Mouse (Mus musculus) MEL (cell line): ENCODE results near the gene Fam169b. TPM values are rescaled to one million over a fixed set of nuclear protein-coding genes. Genes with fewer than 3 reads are reported as not detected.

Experiments
- DNase-seq: peaks from one replicate; pipeline ENCODE4 v3.0.0; 2011; ENCODE audit warnings: low read depth, low spot score
- H3K27ac ChIP-seq: 2 replicates; pipeline ENCODE4 v1.5.1; 2012; ENCODE audit warnings: low read depth, mild to moderate bottlenecking, control low read depth, low read length, moderate library complexity; ENCODE audit not compliant: control insufficient read depth
- H3K27me3 ChIP-seq, 2 experiments: fragments of 150-350 bp in 1 of 2; sonication (generic) in 1 of 2; 2 replicates each; pipeline ENCODE4 v1.6.1; 2012; ENCODE audit warnings: low read length in 2 of 2, mild to moderate bottlenecking in 2 of 2, improper control_type of control experiment in 1 of 2, moderate library complexity in 1 of 2; ENCODE audit not compliant: insufficient read depth in 2 of 2, control insufficient read depth in 1 of 2
- H3K36me3 ChIP-seq, 2 experiments: 2 replicates each; pipeline ENCODE4 v1.6.1; 2012 to 2014; ENCODE audit warnings: low read length in 2 of 2, improper control_type of control experiment in 1 of 2, inconsistent platforms in 1 of 2, mild to moderate bottlenecking in 1 of 2; ENCODE audit not compliant: insufficient read depth in 2 of 2, control insufficient read depth in 1 of 2
- H3K4me1 ChIP-seq, 2 experiments: fragments of 150-350 bp in 1 of 2; sonication (generic) in 1 of 2; 2 replicates each; pipeline ENCODE4 v1.6.1; 2012; ENCODE audit warnings: low read length in 2 of 2, improper control_type of control experiment in 1 of 2, mild to moderate bottlenecking in 1 of 2; ENCODE audit not compliant: insufficient read depth in 2 of 2, control insufficient read depth in 1 of 2
- H3K4me3 ChIP-seq, 2 experiments: fragments of 150-350 bp in 1 of 2; sonication (generic) in 1 of 2; 2 replicates each; pipeline ENCODE4 v1.5.1; 2012; ENCODE audit warnings: low read depth in 2 of 2, low read length in 2 of 2, mild to moderate bottlenecking in 2 of 2, moderate library complexity in 2 of 2, control low read depth in 1 of 2, improper control_type of control experiment in 1 of 2; ENCODE audit not compliant: control insufficient read depth in 1 of 2, insufficient read depth in 1 of 2
- H3K79me2 ChIP-seq: 2 replicates; pipeline ENCODE4 v1.6.1; 2012; ENCODE audit warnings: mild to moderate bottlenecking, low read length, moderate library complexity; ENCODE audit not compliant: control insufficient read depth, poor library complexity, insufficient read depth
- H3K9ac ChIP-seq: 2 replicates; pipeline ENCODE4 v1.6.1; 2012; ENCODE audit warnings: low read depth, mild to moderate bottlenecking, control low read depth, low read length, moderate library complexity; ENCODE audit not compliant: control insufficient read depth, poor library complexity, severe bottlenecking
- H3K9me3 ChIP-seq: fragments of 150-350 bp; sonication (generic); replicated peaks from 2 replicates; pipeline ENCODE4 v1.6.1; 2012; ENCODE audit warnings: mild to moderate bottlenecking, low read length, improper control_type of control experiment, moderate library complexity; ENCODE audit not compliant: insufficient read depth
- BHLHE40 ChIP-seq: IDR thresholded peaks from 2 replicates; pipeline ENCODE4 v1.6.1; 2012; ENCODE audit warnings: low read depth, mild to moderate bottlenecking, inconsistent platforms, low read length, improper control_type of control experiment, borderline replicate concordance
- CHD1 ChIP-seq: IDR thresholded peaks from 2 replicates; pipeline ENCODE4 v1.6.1; 2012; ENCODE audit warnings: low read depth, mild to moderate bottlenecking, inconsistent platforms, low read length, improper control_type of control experiment
- CTCF ChIP-seq, 3 experiments: IDR thresholded peaks in 2 of 3; conservative IDR thresholded peaks in 1 of 3; 2 replicates each; pipeline ENCODE4 v1.5.1; 2011 to 2012; ENCODE audit warnings: low read length in 3 of 3, low read depth in 2 of 3, mild to moderate bottlenecking in 2 of 3, improper control_type of control experiment in 1 of 3, inconsistent platforms in 1 of 3, mixed read lengths in 1 of 3, moderate library complexity in 1 of 3; ENCODE audit not compliant: control insufficient read depth in 1 of 3, insufficient read depth in 1 of 3, poor library complexity in 1 of 3, severe bottlenecking in 1 of 3
- E2F4 ChIP-seq: IDR thresholded peaks from 2 replicates; pipeline ENCODE4 v1.6.1; 2011; ENCODE audit warnings: low read depth, low read length, improper control_type of control experiment, borderline replicate concordance
- ELF1 ChIP-seq: IDR thresholded peaks from 2 replicates; pipeline ENCODE4 v1.6.1; 2014; ENCODE audit warnings: low read depth, mild to moderate bottlenecking, inconsistent platforms, low read length, improper control_type of control experiment, moderate library complexity
- EP300 ChIP-seq, 2 experiments: IDR thresholded peaks; 2 replicates each; pipeline ENCODE4 v1.6.1; 2011; ENCODE audit warnings: improper control_type of control experiment in 2 of 2, low read length in 2 of 2, low read depth in 1 of 2, mild to moderate bottlenecking in 1 of 2
- HCFC1 ChIP-seq: IDR thresholded peaks from 2 replicates; pipeline ENCODE4 v1.6.1; 2012; ENCODE audit warnings: low read depth, mild to moderate bottlenecking, inconsistent platforms, low read length, improper control_type of control experiment, moderate library complexity
- JUND ChIP-seq: IDR thresholded peaks from 2 replicates; pipeline ENCODE4 v1.6.1; 2011; ENCODE audit warnings: low read depth, mild to moderate bottlenecking, improper control_type of control experiment, low read length
- MAX ChIP-seq: IDR thresholded peaks from 2 replicates; pipeline ENCODE4 v1.6.1; 2011; ENCODE audit warnings: low read length, improper control_type of control experiment
- MAZ ChIP-seq: IDR thresholded peaks from 2 replicates; pipeline ENCODE4 v1.6.1; 2012; ENCODE audit warnings: low read depth, mild to moderate bottlenecking, inconsistent platforms, low read length, improper control_type of control experiment
- MEF2A ChIP-seq: IDR thresholded peaks from 2 replicates; pipeline ENCODE4 v1.6.1; 2014; ENCODE audit warnings: low read depth, mild to moderate bottlenecking, inconsistent platforms, low read length, improper control_type of control experiment; ENCODE audit not compliant: poor library complexity, insufficient replicate concordance, severe bottlenecking; ENCODE audit errors: extremely low read depth
- MYB ChIP-seq: IDR thresholded peaks from 2 replicates; pipeline ENCODE4 v1.6.1; 2011; ENCODE audit warnings: mild to moderate bottlenecking, low read depth, low read length, improper control_type of control experiment
- MYC ChIP-seq: IDR thresholded peaks from 2 replicates; pipeline ENCODE4 v1.6.1; 2011; ENCODE audit warnings: low read depth, mild to moderate bottlenecking, low read length, improper control_type of control experiment, moderate library complexity
- NELFE ChIP-seq: IDR thresholded peaks from 2 replicates; pipeline ENCODE4 v1.6.1; 2011; ENCODE audit warnings: low read depth, low read length, improper control_type of control experiment
- NRF1 ChIP-seq: IDR thresholded peaks from 2 replicates; pipeline ENCODE4 v1.6.1; 2014; ENCODE audit warnings: low read depth, mild to moderate bottlenecking, inconsistent platforms, low read length, improper control_type of control experiment, moderate library complexity; ENCODE audit not compliant: poor library complexity, insufficient read depth, severe bottlenecking
- POLR2AphosphoS5 ChIP-seq: IDR thresholded peaks from 2 replicates; pipeline ENCODE4 v1.6.1; 2012; ENCODE audit warnings: low read depth, borderline replicate concordance, mild to moderate bottlenecking, inconsistent platforms, low read length, moderate library complexity, mixed read lengths
- RCOR1 ChIP-seq: IDR thresholded peaks from 2 replicates; pipeline ENCODE4 v1.6.1; 2012; ENCODE audit warnings: low read depth, mild to moderate bottlenecking, inconsistent platforms, low read length, improper control_type of control experiment
- SIN3A ChIP-seq: IDR thresholded peaks from 2 replicates; pipeline ENCODE4 v1.6.1; 2012; ENCODE audit warnings: low read length, improper control_type of control experiment, inconsistent platforms
- USF1 ChIP-seq: IDR thresholded peaks from 2 replicates; pipeline ENCODE4 v1.6.1; 2014; ENCODE audit warnings: low read depth, mild to moderate bottlenecking, inconsistent platforms, low read length, improper control_type of control experiment, moderate library complexity
- ZMIZ1 ChIP-seq: IDR thresholded peaks from 2 replicates; pipeline ENCODE4 v1.6.1; 2012; ENCODE audit warnings: low read depth, mild to moderate bottlenecking, inconsistent platforms, low read length, improper control_type of control experiment, moderate library complexity
- polyA plus RNA-seq, 2 experiments: library from polyadenylated mRNA; stranded (reverse) in 1 of 2; unstranded in 1 of 2; fragments of >175 nt in 1 of 2; fragments of >200 nt in 1 of 2; gene quantifications; 2 replicates each; pipeline versions ENCODE4 v1.2.1 to v1.2.4; 2012; ENCODE audit warnings: low replicate concordance in 2 of 2, low read depth in 1 of 2; ENCODE audit not compliant: insufficient read length in 2 of 2, insufficient read depth in 1 of 2, missing spikeins in 1 of 2
- total RNA-seq: library from RNA; depleted of rRNA; stranded (reverse); fragments of 300-350 nt; gene quantifications from 2 replicates; pipeline ENCODE4 v1.2.3, GENCODE M21; 2012; rRNA removed

Gene Fam169b
- 0.03 TPM in 1 of 2 replicates, not detected in the other for total RNA-seq
- polyA plus RNA-seq = not detected

GRCm38 (mm10) chr7:68273515-68273914 lies at the start of gene Fam169b:
Gene Fam169b (plus strand): TSS chr7:68273839.
- TF ChIP-seq USF1 = no peak
- no peak for TF ChIP-seq SIN3A
- no peak for TF ChIP-seq MYC
- TF ChIP-seq EP300 (IDR thresholded peaks at IDR 0.05; ENCODE audit: low read depth in 1 of 2, low read length in 2 of 2) = no peak
- TF ChIP-seq ZMIZ1 = no peak
- no peak for TF ChIP-seq JUND
- TF ChIP-seq E2F4 = no peak
- no peak for TF ChIP-seq MAX
- no peak for TF ChIP-seq NRF1
- TF ChIP-seq RCOR1 = no peak
- TF ChIP-seq MAZ = no peak
- TF ChIP-seq ELF1 = no peak
- TF ChIP-seq NELFE = no peak
- no peak for TF ChIP-seq MEF2A
- no peak for TF ChIP-seq POLR2AphosphoS5
- TF ChIP-seq HCFC1 = no peak
- no peak for TF ChIP-seq MYB
- no peak for TF ChIP-seq CTCF (IDR thresholded peaks at IDR 0.05 in 2 of 3, conservative IDR thresholded peaks at IDR 0.05 in 1 of 3; ENCODE audit: control insufficient read depth in 1 of 3, insufficient read depth in 1 of 3, low read depth in 2 of 3, low read length in 3 of 3, poor library complexity in 1 of 3, severe bottlenecking in 1 of 3)
- TF ChIP-seq BHLHE40 = no peak
- TF ChIP-seq CHD1 = no peak
- H3K4me3 ChIP-seq = no peak within 1 kb of the TSS
- H3K4me1 ChIP-seq = no peaks in the 10 kb centered on the region
- H3K36me3 ChIP-seq = no peaks in the 10 kb centered on the region
- no peaks in the 10 kb centered on the region for H3K9me3 ChIP-seq
- H3K27me3 ChIP-seq = no peaks in the 10 kb centered on the region
- H3K9ac ChIP-seq = no peak within 1 kb of the TSS
- no peak for DNase-seq
- H3K79me2 ChIP-seq = no peaks in the 10 kb centered on the region
- no peak within 1 kb of the TSS for H3K27ac ChIP-seq

DNA sequence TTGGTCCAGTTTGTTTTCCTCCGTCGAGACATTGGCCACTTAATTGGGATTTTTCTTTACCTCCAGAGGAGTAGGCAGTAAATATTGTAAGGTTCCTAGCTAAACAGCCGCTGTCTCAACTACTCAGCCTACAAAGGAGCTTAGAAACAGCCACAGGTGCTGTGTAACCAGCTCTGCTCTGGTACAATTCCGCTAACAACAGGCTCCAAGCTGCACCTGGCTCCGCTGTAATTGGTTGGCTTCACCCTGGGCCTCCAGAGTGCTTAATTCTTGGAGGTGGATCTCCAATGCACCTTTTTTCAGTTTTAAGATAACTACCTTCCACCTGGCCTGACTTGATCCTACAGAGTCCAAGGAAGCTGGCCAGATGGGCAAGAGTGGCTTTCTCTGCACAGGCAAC lies 49.6 kb upstream of the Fam169b start:
- DNase-seq = no peak
- H3K36me3 ChIP-seq = peaks cover 1 to 20% of the 10 kb centered on the region in 2 experiments; a peak in 3 of 4 replicates

More for the DNA sequence above, 49.6 kb upstream of the Fam169b start:
- Histone ChIP-seq H3K4me3 (no peak overlapping the region), H3K4me1 (peaks cover 2 to 19% of the 10 kb centered on the region in 2 experiments; a peak in 2 of 4 replicates), H3K9me3 (no peaks in the 10 kb centered on the region), H3K27me3 (no peaks in the 10 kb centered on the region), H3K27ac (no peak overlapping the region), H3K9ac (no peak overlapping the region), H3K79me2 (no peaks in the 10 kb centered on the region)
- no peak for TF ChIP-seq MEF2A
